Mouse (Mus musculus) small intestine, adult 2 months (tissue): ENCODE measurements around the gene Serpinb1a. TPM values are rescaled to one million over a fixed set of nuclear protein-coding genes. Genes with fewer than 3 reads are reported as not detected.

Source experiments
- H3K27ac ChIP-seq: fragments of 200-500 bp; 2 replicates; pipeline ENCODE4 v1.5.1; 2012; ENCODE audit warnings: low read depth, low read length, control low read depth, inconsistent platforms; ENCODE audit not compliant: insufficient read depth
- H3K27me3 ChIP-seq: fragments of 200-500 bp; 2 replicates; pipeline ENCODE4 v1.6.1; 2012; ENCODE audit warnings: mild to moderate bottlenecking, moderate library complexity, low read length, inconsistent platforms; ENCODE audit not compliant: control insufficient read depth, insufficient read depth
- H3K36me3 ChIP-seq: fragments of 200-500 bp; 2 replicates; pipeline ENCODE4 v1.6.1; 2012; ENCODE audit warnings: mild to moderate bottlenecking, low read length, control low read depth, inconsistent platforms; ENCODE audit not compliant: control insufficient read depth, insufficient read depth
- H3K4me1 ChIP-seq: fragments of 200-500 bp; 2 replicates; pipeline ENCODE4 v1.6.1; 2012; ENCODE audit warnings: low read length, inconsistent platforms, mixed read lengths; ENCODE audit not compliant: control insufficient read depth, insufficient read depth, insufficient read length
- H3K4me3 ChIP-seq: fragments of 200-500 bp; 2 replicates; pipeline ENCODE4 v1.5.1; 2012; ENCODE audit warnings: low read depth, mild to moderate bottlenecking, control low read depth, inconsistent platforms, low read length, moderate library complexity
- CTCF ChIP-seq: fragments of 200-500 bp; IDR thresholded peaks from 2 replicates; pipeline ENCODE4 v1.5.1; 2012; ENCODE audit warnings: low read depth, mild to moderate bottlenecking, control low read depth, inconsistent platforms, low read length, moderate library complexity, mixed read lengths; ENCODE audit not compliant: insufficient replicate concordance, insufficient read length; ENCODE audit errors: extremely low read depth
- POLR2A ChIP-seq: fragments of 200-500 bp; IDR thresholded peaks from 2 replicates; pipeline ENCODE4 v1.6.1; 2012; ENCODE audit warnings: low read depth, mild to moderate bottlenecking, control low read depth, inconsistent platforms, low read length, moderate library complexity
- WGBS: fragments of 180-500 bp; shearing (Covaris S2); methylation state at CpG from one replicate; pipeline ENCODE4 v1.1.7; 2018; 5-methylcytosine and 5-hydroxymethylcytosine counted together
- polyA plus RNA-seq: library from polyadenylated mRNA; depleted of rRNA; stranded (reverse); fragments of >200 nt; gene quantifications from 2 replicates; pipeline ENCODE4 v1.2.3, GENCODE M21; 2012

Gene Serpinb1a
- polyA plus RNA-seq, 1 experiment = 110 TPM

DNA sequence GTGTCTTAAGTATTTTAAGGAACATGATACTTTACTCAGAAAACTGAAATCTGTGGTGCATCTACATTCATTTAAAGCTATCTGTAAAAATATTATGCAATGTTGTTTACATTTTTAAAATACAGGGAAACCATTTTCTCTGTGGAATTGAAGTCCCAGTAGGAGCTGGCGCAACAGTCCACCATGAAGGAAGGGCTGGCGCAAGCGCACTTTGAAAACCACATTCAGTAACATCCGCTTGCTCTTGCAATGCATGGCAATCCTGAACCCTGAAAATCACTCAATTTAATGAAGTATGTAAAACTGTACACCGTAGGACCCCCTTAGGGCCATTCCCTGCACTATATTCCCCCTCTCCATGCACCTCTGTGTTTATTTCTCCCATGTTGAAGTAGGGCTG lies 16.5 kb downstream of the Serpinb1a start:
- H3K27me3 ChIP-seq = no peaks in the 10 kb centered on the region
- H3K36me3 ChIP-seq = no peaks in the 10 kb centered on the region
- no peak overlapping the region for H3K27ac ChIP-seq
- WGBS = 88% methylated on average over 5 of the region's 5 CpGs
- no peak for TF ChIP-seq POLR2A
- TF ChIP-seq CTCF = no peak
- H3K4me3 ChIP-seq = no peak overlapping the region
- peaks cover 20% of the 10 kb centered on the region; the same call in 1 of the 2 replicates for H3K4me1 ChIP-seq

DNA sequence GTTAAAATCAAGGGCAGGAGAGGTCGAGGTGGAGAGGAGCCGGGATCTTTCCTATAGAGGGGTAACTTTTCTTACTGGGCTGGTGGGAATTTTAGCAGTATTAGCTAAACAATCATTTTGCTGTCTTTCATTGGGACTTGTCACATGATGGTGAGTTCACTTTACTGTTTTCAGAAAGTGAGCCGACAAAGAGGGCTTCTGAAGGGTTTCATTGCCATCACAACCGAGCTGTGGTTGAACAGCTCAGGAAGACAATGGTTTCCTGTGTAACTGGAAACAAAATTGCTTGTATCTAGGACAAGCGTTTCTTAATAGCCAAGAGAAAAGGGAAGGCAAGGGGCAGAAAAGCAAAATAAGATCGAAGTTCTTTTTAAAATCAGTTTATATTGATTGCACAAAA lies 17.7 kb downstream of the Serpinb1a start:
- WGBS = 79% methylated on average over 6 of the region's 6 CpGs
- peaks cover 23% of the 10 kb centered on the region; the same call in 1 of the 2 replicates for H3K4me1 ChIP-seq
- no peak overlapping the region for H3K4me3 ChIP-seq
- TF ChIP-seq POLR2A (no peak), CTCF (no peak)
- no peaks in the 10 kb centered on the region for H3K36me3 ChIP-seq
- no peak overlapping the region; the same call in 1 of the 2 replicates for H3K27ac ChIP-seq
- H3K27me3 ChIP-seq = no peaks in the 10 kb centered on the region

DNA sequence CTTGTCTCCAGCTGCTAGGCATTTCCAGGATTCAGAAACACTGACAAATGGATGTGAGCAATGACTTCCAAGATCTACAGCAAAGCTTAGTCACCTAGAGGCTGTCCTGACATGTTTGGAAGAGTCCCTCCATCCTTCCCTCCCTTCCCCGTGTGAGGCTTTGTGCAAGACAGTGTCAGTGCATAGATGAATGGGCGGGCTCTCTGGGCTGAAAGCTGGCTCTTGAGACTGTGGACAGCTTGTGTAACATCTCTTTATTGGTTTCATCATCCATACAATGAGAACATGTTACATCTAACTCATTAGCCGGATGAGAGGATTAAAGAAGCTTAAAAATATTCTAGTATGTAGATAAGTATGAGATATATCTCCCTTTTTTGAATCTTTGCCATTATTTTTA lies 18.2 kb downstream of the Serpinb1a start:
- Histone ChIP-seq H3K4me3 (no peak overlapping the region), H3K27me3 (no peaks in the 10 kb centered on the region), H3K27ac (peak overlapping the region; percentile 95), H3K36me3 (no peaks in the 10 kb centered on the region), H3K4me1 (peaks cover 26% of the 10 kb centered on the region; the same call in 1 of the 2 replicates)
- TF ChIP-seq CTCF = no peak
- no peak for TF ChIP-seq POLR2A
- 71% methylated on average over 3 of the region's 3 CpGs for WGBS

DNA sequence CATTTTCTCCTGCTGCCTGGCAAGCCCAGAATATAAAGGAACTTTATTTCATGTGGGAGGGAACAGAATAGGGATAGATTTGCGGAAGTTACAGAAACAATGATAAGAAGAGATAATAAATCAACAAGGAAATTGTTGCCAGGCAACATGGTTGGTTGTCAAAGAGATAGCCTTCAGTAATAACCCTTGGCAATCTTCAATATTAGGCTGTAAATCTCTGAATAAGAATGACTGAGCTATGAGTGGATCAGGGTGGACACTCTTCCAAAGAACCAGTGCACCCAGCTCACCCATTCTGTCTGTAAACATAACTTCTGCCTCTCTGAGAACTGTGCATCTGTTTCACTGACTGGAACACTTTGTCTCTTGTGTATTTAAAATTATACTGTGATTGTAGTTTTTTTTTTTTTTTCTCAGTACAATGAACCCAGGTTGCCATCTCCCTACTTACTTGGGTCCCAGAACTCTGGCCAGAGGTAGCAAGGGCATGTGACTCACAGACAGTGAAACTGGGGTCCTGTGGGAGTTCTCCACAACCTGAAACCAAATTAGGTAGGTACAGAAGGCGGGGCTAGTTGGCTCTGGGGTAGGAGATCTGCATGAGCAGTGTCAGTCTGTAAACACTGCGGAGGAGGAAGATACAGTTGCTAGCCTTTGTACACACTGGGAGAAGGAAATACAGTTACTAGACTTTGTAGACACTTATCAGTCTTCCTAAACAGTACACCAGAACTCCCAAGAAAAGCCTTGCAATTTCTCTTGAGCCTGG lies 19.3 kb downstream of the Serpinb1a start:
- no peak for TF ChIP-seq POLR2A
- TF ChIP-seq CTCF = no peak
- Histone ChIP-seq H3K36me3 (no peaks in the 10 kb centered on the region), H3K27ac (peak overlapping the region; percentile 95), H3K4me3 (no peak overlapping the region), H3K4me1 (peaks cover 27% of the 10 kb centered on the region; the same call in 1 of the 2 replicates), H3K27me3 (no peaks in the 10 kb centered on the region)
- 23% methylated on average over 3 of the region's 3 CpGs for WGBS

DNA sequence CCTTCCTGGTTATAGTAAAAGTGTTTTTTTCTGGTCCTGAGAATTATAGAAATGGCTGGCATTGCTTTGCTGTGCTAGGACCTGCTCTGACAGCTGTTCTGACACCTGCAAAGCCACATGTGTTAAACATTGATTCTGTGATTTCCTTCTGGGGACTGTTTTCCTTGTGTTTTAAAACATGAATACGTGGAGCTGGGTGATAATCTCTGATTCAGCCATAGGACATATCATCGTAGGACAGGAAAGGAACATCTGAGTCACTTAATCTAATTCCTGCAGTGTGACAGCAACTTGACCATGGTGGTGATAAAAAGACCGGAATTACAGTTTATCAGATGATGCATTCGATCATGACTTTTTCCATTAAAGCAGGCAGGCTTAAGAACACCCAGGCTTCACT lies 22.1 kb downstream of the Serpinb1a start:
- no peaks in the 10 kb centered on the region for H3K27me3 ChIP-seq
- WGBS = 63% methylated on average over 4 of the region's 4 CpGs
- no peak overlapping the region for H3K4me3 ChIP-seq
- H3K4me1 ChIP-seq = peaks cover 27% of the 10 kb centered on the region; the same call in 1 of the 2 replicates
- H3K27ac ChIP-seq = peak overlapping the region; percentile 14; the same call in 1 of the 2 replicates
- no peak for TF ChIP-seq POLR2A
- no peak for TF ChIP-seq CTCF
- H3K36me3 ChIP-seq = no peaks in the 10 kb centered on the region

DNA sequence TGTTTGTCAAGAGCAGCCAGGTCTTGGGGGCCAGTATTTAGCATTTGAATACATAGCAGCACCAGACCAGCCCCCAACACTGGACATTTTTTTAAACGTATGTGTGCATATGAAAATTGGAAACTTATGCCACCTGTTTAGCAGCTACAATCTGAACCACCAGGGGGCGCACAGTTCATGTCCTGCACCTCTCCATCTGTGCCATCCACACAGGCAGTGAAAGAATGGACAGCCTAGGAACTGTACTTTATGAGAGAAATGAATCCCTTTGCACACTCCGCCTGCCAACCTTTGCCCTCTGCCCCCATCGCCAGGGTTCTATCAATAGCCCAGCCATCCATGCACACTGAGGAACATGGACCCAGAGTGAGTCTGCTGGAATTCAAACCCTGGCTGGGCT lies 23.0 kb downstream of the Serpinb1a start:
- peaks cover 27% of the 10 kb centered on the region; the same call in 1 of the 2 replicates for H3K4me1 ChIP-seq
- no peaks in the 10 kb centered on the region for H3K27me3 ChIP-seq
- TF ChIP-seq POLR2A = no peak
- TF ChIP-seq CTCF = peak; percentile 75; the same call in 1 of the 2 replicates
- 19% methylated on average over 4 of the region's 4 CpGs for WGBS
- H3K27ac ChIP-seq = peak overlapping the region; percentile 14; the same call in 1 of the 2 replicates
- H3K36me3 ChIP-seq = no peaks in the 10 kb centered on the region
- H3K4me3 ChIP-seq = no peak overlapping the region

DNA sequence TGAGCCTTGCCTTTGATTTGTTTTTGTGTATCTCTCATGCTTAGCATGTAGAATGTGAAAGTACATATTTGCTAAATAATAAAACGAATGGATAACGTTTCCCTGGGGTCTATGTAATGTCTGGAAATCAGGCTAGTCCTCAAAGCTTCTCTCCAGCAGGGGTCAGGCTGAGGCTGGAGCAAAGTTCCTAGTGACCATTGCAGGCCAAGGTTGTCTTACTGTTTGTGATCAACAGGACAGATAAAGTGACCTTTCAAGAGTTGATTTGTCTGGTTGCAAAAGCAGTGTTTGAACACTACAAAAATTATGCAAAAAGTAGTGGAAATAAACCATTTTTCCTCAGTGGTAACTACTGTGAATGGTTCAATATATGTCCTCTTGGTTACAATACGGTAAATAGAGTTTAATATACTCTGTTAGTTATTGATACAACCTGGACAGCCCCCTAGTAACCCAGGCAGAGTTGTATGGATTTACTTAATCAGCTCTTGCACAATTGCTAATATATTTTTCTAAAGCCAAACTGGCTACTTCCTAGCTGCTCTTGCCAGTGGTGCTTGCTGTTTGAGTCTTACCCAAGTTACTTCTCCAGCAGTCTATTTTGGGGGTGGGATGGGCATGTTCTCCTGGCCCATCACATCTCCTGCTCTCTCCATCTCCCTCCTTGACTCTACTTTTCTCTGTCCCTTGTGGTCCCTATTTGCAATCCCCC lies 23.7 kb downstream of the Serpinb1a start:
- Histone ChIP-seq H3K27me3 (no peaks in the 10 kb centered on the region), H3K36me3 (no peaks in the 10 kb centered on the region), H3K4me3 (no peak overlapping the region), H3K27ac (no peak overlapping the region), H3K4me1 (peaks cover 21% of the 10 kb centered on the region; the same call in 1 of the 2 replicates)
- 66% methylated on average over 3 of the region's 3 CpGs for WGBS
- no peak for TF ChIP-seq POLR2A
- TF ChIP-seq CTCF = peak; percentile 13; the same call in 1 of the 2 replicates
